Mouse (Mus musculus) ES-Bruce4 (cell line): ENCODE results near the gene Nup153.

ENCODE experiments used
- CTCF ChIP-seq: IDR thresholded peaks from one replicate; pipeline ENCODE4 v1.8.1; 2011; ENCODE audit warnings: low read depth, low read length
- EP300 ChIP-seq: IDR thresholded peaks from 2 replicates; pipeline ENCODE4 v1.6.1; 2011; ENCODE audit warnings: low read depth, low read length; ENCODE audit not compliant: insufficient read depth
- POLR2A ChIP-seq: IDR thresholded peaks from one replicate; pipeline ENCODE4 v1.8.1; 2011; ENCODE audit warnings: low read length; ENCODE audit not compliant: insufficient read depth

- TF ChIP-seq POLR2A (no peak), CTCF (no peak), EP300 (no peak)
Observed at GRCm38 (mm10) chr13:46765361-46765760, 37.6 kb upstream of the Nup153 start.
